Mouse (Mus musculus) cerebellum, adult 2 months (tissue): Measurements from ENCODE around the gene Cramp1l.

Source experiments
- CTCF ChIP-seq: fragments of 200-500 bp; IDR thresholded peaks from 2 replicates; pipeline ENCODE4 v1.5.1; 2011; ENCODE audit warnings: low read depth, mild to moderate bottlenecking, control low read depth, low read length, moderate library complexity, borderline replicate concordance; ENCODE audit not compliant: insufficient read depth
- POLR2A ChIP-seq: fragments of 200-500 bp; IDR thresholded peaks from 2 replicates; pipeline ENCODE4 v1.6.1; 2011; ENCODE audit warnings: low read length, control low read depth, borderline replicate concordance; ENCODE audit not compliant: insufficient read depth

GRCm38 (mm10) chr17:24953291-24953690 is 62.3 kb downstream of the Cramp1l start:
- TF ChIP-seq CTCF (no peak), POLR2A (no peak)
